Mouse (Mus musculus): ENCODE data around the gene Hcar2. TPM values are rescaled to one million over a fixed set of nuclear protein-coding genes. Genes with fewer than 3 reads are reported as not detected.

Hcar2 gene
- polyA plus RNA-seq, 1 experiment from 2014 or later: not detected

DNA sequence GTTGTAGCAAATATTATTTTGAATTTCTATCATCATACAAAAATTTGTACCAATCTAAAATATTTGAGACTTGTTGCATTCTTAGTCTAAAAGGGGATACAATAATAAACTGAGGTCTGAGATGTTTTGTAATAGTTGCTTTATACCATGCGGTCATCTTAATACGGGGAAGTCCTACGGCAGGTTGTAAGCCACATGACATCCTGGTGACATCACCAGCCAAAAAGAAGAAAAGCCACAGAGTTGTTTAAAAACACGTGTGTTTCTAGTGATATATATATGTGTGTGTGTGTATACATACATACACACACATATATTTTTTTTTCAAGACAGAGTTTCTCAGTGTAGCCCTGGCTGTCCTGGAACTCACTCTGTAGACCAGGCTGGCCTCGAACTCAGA is 28.2 kb upstream of the Hcar2 start:
- ATAC-seq (no peak), DNase-seq (ENCODE audit: low spot score) (no peak)
- Histone ChIP-seq H3K27ac (ENCODE audit: low read depth, low read length) (no peak overlapping the region), H3K4me3 (ENCODE audit: low read depth, low read length) (no peak overlapping the region), H3K27me3 (replicated peaks; ENCODE audit: control insufficient read depth, insufficient read depth, low read length) (no peaks in the 10 kb centered on the region), H3K9ac (ENCODE audit: low read length) (no peak overlapping the region), H3K9me3 (replicated peaks; ENCODE audit: control insufficient read depth, low read length) (no peaks in the 10 kb centered on the region), H3K4me2 (ENCODE audit: low read length) (no peak overlapping the region), H3K36me3 (ENCODE audit: control insufficient read depth, insufficient read depth, low read length) (no peaks in the 10 kb centered on the region), H3K4me1 (ENCODE audit: control insufficient read depth, insufficient read depth, low read length) (no peaks in the 10 kb centered on the region)
- 93% methylated on average over 5 of the region's 5 CpGs for WGBS

DNA sequence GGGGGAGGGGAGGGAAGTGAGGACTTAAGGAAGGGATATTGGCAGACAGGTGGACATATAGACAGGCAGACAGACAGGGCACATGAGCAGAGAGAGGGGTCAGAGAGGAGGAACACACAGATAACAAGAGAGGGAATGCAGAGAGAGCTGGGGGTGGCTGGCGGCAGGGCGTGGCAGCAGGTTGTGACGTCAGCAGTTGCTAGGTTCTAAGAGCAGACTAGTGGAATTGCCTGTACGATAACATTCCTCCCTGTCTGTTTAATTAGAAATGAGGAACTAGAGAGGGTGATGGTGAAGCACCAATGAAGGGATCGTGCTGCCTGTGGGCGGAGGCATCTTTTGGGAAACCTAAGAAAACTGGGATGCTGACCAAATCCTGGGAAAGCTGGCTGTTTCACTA is 26.4 kb upstream of the Hcar2 start:
- Histone ChIP-seq H3K4me1 (ENCODE audit: control insufficient read depth, insufficient read depth, low read length) (no peaks in the 10 kb centered on the region), H3K36me3 (ENCODE audit: control insufficient read depth, insufficient read depth, low read length) (no peaks in the 10 kb centered on the region), H3K27ac (ENCODE audit: low read depth, low read length) (no peak overlapping the region), H3K27me3 (replicated peaks; ENCODE audit: control insufficient read depth, insufficient read depth, low read length) (no peaks in the 10 kb centered on the region), H3K9ac (ENCODE audit: low read length) (no peak overlapping the region), H3K9me3 (replicated peaks; ENCODE audit: control insufficient read depth, low read length) (no peaks in the 10 kb centered on the region), H3K4me3 (ENCODE audit: low read depth, low read length) (no peak overlapping the region), H3K4me2 (ENCODE audit: low read length) (no peak overlapping the region)
- no peak for ATAC-seq
- 40% methylated on average over 6 of the region's 6 CpGs for WGBS
- peak; percentile 47 for DNase-seq (ENCODE audit: low spot score)

DNA sequence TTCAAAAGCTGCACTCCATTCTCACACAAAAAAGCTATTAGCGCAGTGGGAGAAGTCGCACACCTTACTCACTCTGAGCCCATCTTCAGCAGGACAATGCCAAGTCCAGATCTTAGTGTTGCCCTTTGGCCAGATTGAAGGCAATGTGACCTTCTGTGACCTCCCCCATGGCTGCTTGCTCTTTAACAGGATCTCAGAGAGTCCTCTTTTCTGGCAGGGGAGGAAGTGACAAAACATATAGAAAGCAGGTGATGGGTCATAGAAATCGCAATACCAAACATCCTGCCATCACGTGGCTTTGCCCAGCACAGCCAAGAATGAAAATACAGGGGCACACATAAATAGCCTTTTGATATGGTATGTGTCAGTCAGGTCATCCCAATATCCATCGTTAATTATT is 25.7 kb upstream of the Hcar2 start:
- WGBS: 77% methylated on average over 5 of the region's 5 CpGs
- H3K4me2 ChIP-seq (ENCODE audit: low read length): no peak overlapping the region
- no peak for DNase-seq (ENCODE audit: low spot score)
- no peak overlapping the region for H3K4me3 ChIP-seq (ENCODE audit: low read depth, low read length)
- ATAC-seq: no peak
- no peak overlapping the region for H3K27ac ChIP-seq (ENCODE audit: low read depth, low read length)
- H3K36me3 ChIP-seq (ENCODE audit: control insufficient read depth, insufficient read depth, low read length): no peaks in the 10 kb centered on the region
- no peak overlapping the region for H3K9ac ChIP-seq (ENCODE audit: low read length)
- no peaks in the 10 kb centered on the region for H3K27me3 ChIP-seq (replicated peaks; ENCODE audit: control insufficient read depth, insufficient read depth, low read length)
- no peaks in the 10 kb centered on the region for H3K4me1 ChIP-seq (ENCODE audit: control insufficient read depth, insufficient read depth, low read length)
- H3K9me3 ChIP-seq (replicated peaks; ENCODE audit: control insufficient read depth, low read length): no peaks in the 10 kb centered on the region

DNA sequence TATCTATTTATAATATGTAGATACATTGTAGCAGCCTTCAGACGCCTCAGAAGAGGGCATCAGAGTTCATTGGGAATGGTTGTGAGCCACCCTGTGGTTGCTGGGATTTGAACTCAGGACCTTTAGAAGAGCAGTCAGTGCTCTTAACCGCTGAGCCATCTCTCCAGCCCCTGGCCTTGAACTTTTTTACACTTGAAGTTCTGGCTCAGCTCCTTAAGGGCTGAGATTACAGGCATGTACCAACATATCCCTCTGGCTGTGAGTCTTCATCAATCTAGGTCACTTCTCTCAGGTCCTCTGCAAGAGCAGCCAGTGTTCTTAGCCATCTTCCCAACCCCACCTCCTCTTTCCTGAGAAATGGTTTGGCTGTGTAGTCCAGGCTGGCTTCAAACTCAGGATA is 25.0 kb upstream of the Hcar2 start:
- WGBS: 76% methylated on average over 2 of the region's 2 CpGs
- H3K4me3 ChIP-seq (ENCODE audit: low read depth, low read length): no peak overlapping the region
- H3K9me3 ChIP-seq (replicated peaks; ENCODE audit: control insufficient read depth, low read length): no peaks in the 10 kb centered on the region
- H3K27ac ChIP-seq (ENCODE audit: low read depth, low read length): no peak overlapping the region
- H3K9ac ChIP-seq (ENCODE audit: low read length): no peak overlapping the region
- H3K4me2 ChIP-seq (ENCODE audit: low read length): no peak overlapping the region
- no peaks in the 10 kb centered on the region for H3K36me3 ChIP-seq (ENCODE audit: control insufficient read depth, insufficient read depth, low read length)
- ATAC-seq (no peak), DNase-seq (ENCODE audit: low spot score) (no peak)
- no peaks in the 10 kb centered on the region for H3K27me3 ChIP-seq (replicated peaks; ENCODE audit: control insufficient read depth, insufficient read depth, low read length)
- no peaks in the 10 kb centered on the region for H3K4me1 ChIP-seq (ENCODE audit: control insufficient read depth, insufficient read depth, low read length)

DNA sequence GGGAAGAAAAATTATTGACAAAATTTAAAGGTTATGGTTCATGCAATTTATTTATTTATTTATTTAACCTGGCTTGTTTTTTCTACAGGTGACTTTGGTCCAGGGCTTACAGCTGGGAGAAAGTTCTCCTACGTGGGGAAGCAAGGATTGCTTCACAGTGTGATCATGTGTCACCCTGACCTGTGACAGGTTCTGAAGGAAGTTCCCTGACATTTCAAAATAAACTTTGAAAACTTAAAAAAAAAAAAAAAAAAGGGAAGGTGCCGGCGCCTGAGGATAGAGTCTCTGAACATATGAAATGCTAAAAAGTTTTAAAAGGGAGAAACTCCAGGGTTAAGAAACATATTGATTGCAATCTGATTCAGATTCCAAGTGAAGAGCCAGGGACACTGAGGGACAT is 21.1 kb upstream of the Hcar2 start:
- Histone ChIP-seq H3K9me3 (replicated peaks; ENCODE audit: control insufficient read depth, low read length) (no peaks in the 10 kb centered on the region), H3K4me1 (ENCODE audit: control insufficient read depth, insufficient read depth, low read length) (no peaks in the 10 kb centered on the region), H3K27me3 (replicated peaks; ENCODE audit: control insufficient read depth, insufficient read depth, low read length) (no peaks in the 10 kb centered on the region), H3K4me2 (ENCODE audit: low read length) (no peak overlapping the region), H3K9ac (ENCODE audit: low read length) (no peak overlapping the region), H3K36me3 (ENCODE audit: control insufficient read depth, insufficient read depth, low read length) (no peaks in the 10 kb centered on the region), H3K27ac (ENCODE audit: low read depth, low read length) (no peak overlapping the region), H3K4me3 (ENCODE audit: low read depth, low read length) (no peak overlapping the region)
- ATAC-seq (no peak), DNase-seq (ENCODE audit: low spot score) (no peak)
- 83% methylated on average over 3 of the region's 3 CpGs for WGBS

DNA sequence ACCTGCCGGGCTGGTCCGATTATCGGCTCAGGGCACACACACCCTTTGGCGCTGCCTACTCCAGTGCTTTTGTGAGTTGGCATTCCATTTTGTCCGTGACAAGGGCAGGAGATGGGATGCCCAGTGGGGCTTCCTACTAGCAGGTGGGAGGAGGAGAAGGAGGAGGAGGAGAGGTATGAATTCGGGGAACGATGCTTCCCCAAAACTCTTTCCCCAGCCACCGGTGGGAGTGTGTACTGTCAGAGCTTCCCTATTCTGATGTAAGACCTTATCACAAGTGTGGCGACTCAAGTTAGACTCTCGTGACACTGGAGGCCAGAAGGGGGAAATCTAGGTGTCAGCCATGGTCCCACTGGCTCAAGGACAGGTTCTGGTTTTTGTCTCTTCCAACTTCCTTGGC is 19.0 kb upstream of the Hcar2 start:
- no peak for ATAC-seq
- no peaks in the 10 kb centered on the region for H3K27me3 ChIP-seq (replicated peaks; ENCODE audit: control insufficient read depth, insufficient read depth, low read length)
- H3K27ac ChIP-seq (ENCODE audit: low read depth, low read length): no peak overlapping the region
- H3K36me3 ChIP-seq (ENCODE audit: control insufficient read depth, insufficient read depth, low read length): no peaks in the 10 kb centered on the region
- no peak for DNase-seq (ENCODE audit: low spot score)
- no peaks in the 10 kb centered on the region for H3K9me3 ChIP-seq (replicated peaks; ENCODE audit: control insufficient read depth, low read length)
- 81% methylated on average over 10 of the region's 10 CpGs for WGBS
- no peaks in the 10 kb centered on the region for H3K4me1 ChIP-seq (ENCODE audit: control insufficient read depth, insufficient read depth, low read length)
- no peak overlapping the region for H3K4me2 ChIP-seq (ENCODE audit: low read length)
- no peak overlapping the region for H3K9ac ChIP-seq (ENCODE audit: low read length)
- H3K4me3 ChIP-seq (ENCODE audit: low read depth, low read length): no peak overlapping the region

DNA sequence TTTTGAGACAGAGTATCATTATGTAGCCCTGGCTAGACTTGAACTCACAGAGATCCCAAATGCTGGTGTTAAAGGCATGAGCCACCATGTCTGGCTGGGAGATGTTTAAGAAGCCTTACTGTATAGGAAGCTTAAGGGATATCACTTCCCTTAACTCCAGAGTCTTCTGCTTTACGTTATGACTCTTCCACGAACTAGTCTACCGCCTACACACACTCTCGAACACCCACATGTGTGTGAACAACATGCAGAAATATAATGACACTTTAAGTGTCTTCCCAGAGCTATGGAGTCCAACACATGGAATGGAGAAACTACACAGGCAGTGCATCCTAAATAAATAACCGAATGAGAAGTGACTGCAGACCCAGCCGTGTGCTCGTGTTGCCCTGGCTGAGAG is 18.6 kb upstream of the Hcar2 start:
- H3K27me3 ChIP-seq (replicated peaks; ENCODE audit: control insufficient read depth, insufficient read depth, low read length): no peaks in the 10 kb centered on the region
- ATAC-seq (no peak), DNase-seq (ENCODE audit: low spot score) (no peak)
- H3K4me1 ChIP-seq (ENCODE audit: control insufficient read depth, insufficient read depth, low read length): no peaks in the 10 kb centered on the region
- no peak overlapping the region for H3K4me2 ChIP-seq (ENCODE audit: low read length)
- H3K9me3 ChIP-seq (replicated peaks; ENCODE audit: control insufficient read depth, low read length): no peaks in the 10 kb centered on the region
- no peak overlapping the region for H3K4me3 ChIP-seq (ENCODE audit: low read depth, low read length)
- whole genome bisulfite sequencing: 86% methylated on average over 7 of the region's 7 CpGs
- H3K36me3 ChIP-seq (ENCODE audit: control insufficient read depth, insufficient read depth, low read length): no peaks in the 10 kb centered on the region
- H3K9ac ChIP-seq (ENCODE audit: low read length): no peak overlapping the region
- no peak overlapping the region for H3K27ac ChIP-seq (ENCODE audit: low read depth, low read length)

DNA sequence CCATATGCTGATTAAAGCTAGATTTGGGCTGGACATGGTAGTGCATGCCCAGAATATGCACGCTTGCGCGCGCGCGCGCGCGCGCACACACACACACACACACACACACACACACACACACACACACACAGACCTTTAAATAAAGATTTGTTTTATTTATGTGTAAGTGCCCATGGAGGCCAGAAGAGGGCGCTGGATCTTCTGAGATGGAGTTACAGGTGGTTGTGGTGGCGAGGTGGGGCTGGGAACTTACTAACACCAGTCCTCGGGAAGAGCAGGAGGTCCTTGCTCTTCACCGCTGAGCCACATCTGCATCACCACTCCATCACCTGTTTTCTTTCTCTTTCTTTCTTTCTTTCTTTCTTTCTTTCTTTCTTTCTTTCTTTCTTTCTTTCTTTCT is 15.5 kb upstream of the Hcar2 start:
- WGBS: 83% methylated on average over 14 of the region's 14 CpGs
- Histone ChIP-seq H3K27me3 (replicated peaks; ENCODE audit: control insufficient read depth, insufficient read depth, low read length) (no peaks in the 10 kb centered on the region), H3K4me2 (ENCODE audit: low read length) (no peak overlapping the region), H3K4me1 (ENCODE audit: control insufficient read depth, insufficient read depth, low read length) (no peaks in the 10 kb centered on the region), H3K27ac (ENCODE audit: low read depth, low read length) (no peak overlapping the region), H3K36me3 (ENCODE audit: control insufficient read depth, insufficient read depth, low read length) (no peaks in the 10 kb centered on the region), H3K9me3 (replicated peaks; ENCODE audit: control insufficient read depth, low read length) (no peaks in the 10 kb centered on the region), H3K4me3 (ENCODE audit: low read depth, low read length) (no peak overlapping the region), H3K9ac (ENCODE audit: low read length) (no peak overlapping the region)
- ATAC-seq (no peak), DNase-seq (ENCODE audit: low spot score) (no peak)

DNA sequence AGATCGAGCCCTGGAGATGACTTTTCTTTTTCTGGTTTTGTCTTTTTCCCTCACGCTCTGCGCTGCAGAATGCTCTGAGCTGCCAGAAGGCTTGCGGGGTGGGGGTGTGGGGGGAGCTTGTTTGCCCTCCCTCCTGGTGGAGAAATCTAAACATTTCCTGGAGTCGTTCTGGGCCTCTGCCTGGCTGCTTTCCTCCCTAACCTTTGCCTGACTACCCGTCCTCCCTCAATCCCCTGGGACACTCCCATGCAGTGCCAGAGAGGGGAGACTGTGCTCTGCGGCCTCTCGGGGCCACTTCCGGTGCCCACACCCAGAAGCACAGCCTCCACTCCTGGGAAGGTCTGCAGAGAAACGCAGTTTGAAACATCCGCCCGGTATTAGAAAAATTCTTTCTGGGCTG is 14.6 kb upstream of the Hcar2 start, which contains the start of gene Hcar1:
Gene Hcar1, minus strand, starts transcription at position 93 of the 400 bp plus-strand sequence.
- H3K4me3 ChIP-seq (ENCODE audit: low read depth, low read length): no peak within 1 kb of the TSS
- no peaks in the 10 kb centered on the region for H3K9me3 ChIP-seq (replicated peaks; ENCODE audit: control insufficient read depth, low read length)
- no peak for DNase-seq (ENCODE audit: low spot score)
- H3K36me3 ChIP-seq (ENCODE audit: control insufficient read depth, insufficient read depth, low read length): no peaks in the 10 kb centered on the region
- H3K4me1 ChIP-seq (ENCODE audit: control insufficient read depth, insufficient read depth, low read length): no peaks in the 10 kb centered on the region
- WGBS: 79% methylated on average over 12 of the region's 12 CpGs
- no peak for ATAC-seq
- H3K27ac ChIP-seq (ENCODE audit: low read depth, low read length): no peak within 1 kb of the TSS
- no peak within 1 kb of the TSS for H3K9ac ChIP-seq (ENCODE audit: low read length)
- no peak within 1 kb of the TSS for H3K4me2 ChIP-seq (ENCODE audit: low read length)
- H3K27me3 ChIP-seq (replicated peaks; ENCODE audit: control insufficient read depth, insufficient read depth, low read length): no peaks in the 10 kb centered on the region

DNA sequence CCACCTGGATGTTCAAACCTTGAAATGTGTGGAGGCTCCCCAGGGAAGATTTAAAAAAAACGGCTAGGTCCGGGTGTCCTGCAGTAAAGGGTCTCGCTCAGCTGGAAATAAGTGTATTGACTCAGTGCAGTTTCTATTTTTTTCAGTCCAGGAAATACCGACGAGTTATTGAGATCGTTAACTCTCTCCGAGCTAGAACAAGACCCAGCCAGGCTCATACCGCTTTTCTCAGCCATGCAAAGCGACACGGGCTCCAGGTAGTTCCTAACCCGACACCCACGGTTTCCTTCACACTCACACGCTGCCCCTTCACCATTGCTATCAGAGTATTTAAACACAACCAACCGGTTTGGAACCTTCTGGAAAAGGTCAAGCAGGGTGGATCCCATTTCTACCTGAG is 12.8 kb upstream of the Hcar2 start:
- Histone ChIP-seq H3K4me3 (ENCODE audit: low read depth, low read length) (no peak overlapping the region), H3K36me3 (ENCODE audit: control insufficient read depth, insufficient read depth, low read length) (no peaks in the 10 kb centered on the region), H3K9me3 (replicated peaks; ENCODE audit: control insufficient read depth, low read length) (no peaks in the 10 kb centered on the region), H3K9ac (ENCODE audit: low read length) (no peak overlapping the region), H3K27me3 (replicated peaks; ENCODE audit: control insufficient read depth, insufficient read depth, low read length) (no peaks in the 10 kb centered on the region), H3K4me1 (ENCODE audit: control insufficient read depth, insufficient read depth, low read length) (no peaks in the 10 kb centered on the region), H3K4me2 (ENCODE audit: low read length) (no peak overlapping the region), H3K27ac (ENCODE audit: low read depth, low read length) (no peak overlapping the region)
- ATAC-seq (no peak), DNase-seq (ENCODE audit: low spot score) (no peak)
- WGBS: 54% methylated on average over 14 of the region's 14 CpGs
